Mouse (Mus musculus) liver, embryonic 13.5 days (tissue): ENCODE data around the gene Itgae. TPM values are rescaled to one million over a fixed set of nuclear protein-coding genes. Genes with fewer than 3 reads are reported as not detected.
A peak's percentile ranks its signal among the peaks of the same experiment; 100 is the strongest.
"Not testable (repeated sequence)": the region's sequence is repeated elsewhere in the genome, so short reads cannot be mapped to it uniquely, and the experiment has no call there.

Experiments
- ATAC-seq: fragments of 200-750 bp; cut with Nextera tagmentation; 2 replicates; pipeline ENCODE4 v1.8.0; 2017; ENCODE audit warnings: low read depth, mild to moderate bottlenecking, moderate number of reproducible peaks, moderate library complexity
- DNase-seq: peaks from one replicate; pipeline ENCODE4 v3.0.0; 2022
- H3K27ac ChIP-seq: fragments of 300-500 bp; sonication (generic); 2 replicates; pipeline ENCODE4 v1.5.1; 2015; ENCODE audit warnings: moderate library complexity, mild to moderate bottlenecking, inconsistent platforms
- H3K27me3 ChIP-seq: fragments of 300-500 bp; sonication (generic); 2 replicates; pipeline ENCODE4 v1.6.1; 2015; ENCODE audit warnings: mild to moderate bottlenecking, inconsistent platforms
- H3K36me3 ChIP-seq: fragments of 300-500 bp; sonication (generic); 2 replicates; pipeline ENCODE4 v1.6.1; 2015; ENCODE audit warnings: mild to moderate bottlenecking, inconsistent platforms
- H3K4me1 ChIP-seq: fragments of 300-500 bp; sonication (generic); replicated peaks from 2 replicates; pipeline ENCODE4 v1.6.1; 2015; ENCODE audit warnings: inconsistent platforms
- H3K4me2 ChIP-seq: fragments of 300-500 bp; sonication (generic); 2 replicates; pipeline ENCODE4 v1.6.1; 2015; ENCODE audit warnings: inconsistent platforms, mild to moderate bottlenecking, moderate library complexity
- H3K4me3 ChIP-seq: fragments of 300-500 bp; sonication (generic); replicated peaks from 2 replicates; pipeline ENCODE4 v1.5.1; 2015; ENCODE audit warnings: mild to moderate bottlenecking, inconsistent platforms
- H3K9ac ChIP-seq: fragments of 300-500 bp; sonication (generic); 2 replicates; pipeline ENCODE4 v1.6.1; 2015; ENCODE audit warnings: mild to moderate bottlenecking, inconsistent platforms
- H3K9me3 ChIP-seq: fragments of 300-500 bp; sonication (generic); replicated peaks from 2 replicates; pipeline ENCODE4 v1.6.1; 2016; ENCODE audit warnings: inconsistent platforms
- WGBS: fragments of 180-500 bp; shearing (Covaris S2); methylation state at CpG from one replicate; pipeline ENCODE4 v1.1.7; 2015; ENCODE audit not compliant: insufficient replicate concordance; 5-methylcytosine and 5-hydroxymethylcytosine counted together
- polyA plus RNA-seq: library from polyadenylated mRNA; unstranded; fragments of >200 nt; fragmentation: Nextera tagmentation; extraction: Ambion mirVana; gene quantifications from 2 replicates; pipeline ENCODE4 v1.2.1, GENCODE M21; 2015

The Itgae gene
- polyA plus RNA-seq, 1 experiment from 2014 or later, result 0.12 TPM

DNA sequence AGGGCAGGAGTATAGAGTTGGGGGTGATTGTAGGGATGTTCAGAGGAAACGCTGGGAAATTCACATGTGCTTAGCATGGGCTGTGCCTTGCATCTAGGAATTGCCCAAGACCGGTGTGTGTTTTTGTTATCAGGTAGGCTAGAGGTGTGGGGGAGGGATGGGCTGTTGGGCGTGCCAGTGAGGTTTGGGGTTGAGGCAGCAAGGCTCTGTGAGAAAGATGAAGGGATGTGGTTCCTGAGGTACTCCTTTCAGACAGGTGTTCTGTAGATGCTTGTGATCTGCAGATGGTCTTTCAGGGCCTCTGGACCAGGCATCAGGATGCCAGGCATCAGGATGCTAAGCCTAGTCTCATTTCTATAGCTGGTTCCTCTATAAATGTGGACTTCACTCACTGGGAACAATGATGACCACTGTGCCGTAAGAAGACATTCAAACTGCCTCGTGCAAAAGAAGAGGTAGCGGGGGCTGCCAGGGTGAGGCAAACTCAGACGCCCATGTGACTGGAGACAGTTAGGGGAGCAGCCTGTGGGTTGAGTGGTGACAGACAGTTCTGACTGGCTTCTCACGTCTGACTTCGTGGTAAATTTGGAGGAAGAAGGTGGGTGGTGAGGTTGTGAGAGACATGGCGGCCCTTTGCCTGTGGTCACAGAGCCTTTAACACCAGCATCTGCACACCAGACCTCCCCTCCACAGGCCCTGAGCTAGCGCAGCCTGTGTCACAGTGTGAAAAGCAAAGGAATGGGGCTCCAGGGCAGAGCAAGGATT is 4.0 kb downstream of the Itgae start:
- Histone ChIP-seq H3K27me3 (no peaks in the 10 kb centered on the region), H3K4me3 (no peak overlapping the region), H3K9me3 (no peaks in the 10 kb centered on the region), H3K36me3 (no peaks in the 10 kb centered on the region), H3K4me1 (no peaks in the 10 kb centered on the region), H3K4me2 (no peak overlapping the region), H3K9ac (no peak overlapping the region), H3K27ac (no peak overlapping the region)
- DNase-seq, result no peak
- WGBS, result 53% methylated on average over 11 of the region's 11 CpGs
- ATAC-seq, result no peak

GRCm38 (mm10) chr11:73098860-73099259 is 8.5 kb downstream of the Itgae start:
- Histone ChIP-seq H3K4me2 (no peak overlapping the region), H3K27me3 (no peaks in the 10 kb centered on the region), H3K36me3 (no peaks in the 10 kb centered on the region), H3K4me3 (no peak overlapping the region), H3K9ac (no peak overlapping the region), H3K27ac (no peak overlapping the region), H3K4me1 (no peaks in the 10 kb centered on the region), H3K9me3 (no peaks in the 10 kb centered on the region)
- DNase-seq (no peak), ATAC-seq (no peak)
- 58% methylated on average over 5 of the region's 5 CpGs for WGBS

DNA sequence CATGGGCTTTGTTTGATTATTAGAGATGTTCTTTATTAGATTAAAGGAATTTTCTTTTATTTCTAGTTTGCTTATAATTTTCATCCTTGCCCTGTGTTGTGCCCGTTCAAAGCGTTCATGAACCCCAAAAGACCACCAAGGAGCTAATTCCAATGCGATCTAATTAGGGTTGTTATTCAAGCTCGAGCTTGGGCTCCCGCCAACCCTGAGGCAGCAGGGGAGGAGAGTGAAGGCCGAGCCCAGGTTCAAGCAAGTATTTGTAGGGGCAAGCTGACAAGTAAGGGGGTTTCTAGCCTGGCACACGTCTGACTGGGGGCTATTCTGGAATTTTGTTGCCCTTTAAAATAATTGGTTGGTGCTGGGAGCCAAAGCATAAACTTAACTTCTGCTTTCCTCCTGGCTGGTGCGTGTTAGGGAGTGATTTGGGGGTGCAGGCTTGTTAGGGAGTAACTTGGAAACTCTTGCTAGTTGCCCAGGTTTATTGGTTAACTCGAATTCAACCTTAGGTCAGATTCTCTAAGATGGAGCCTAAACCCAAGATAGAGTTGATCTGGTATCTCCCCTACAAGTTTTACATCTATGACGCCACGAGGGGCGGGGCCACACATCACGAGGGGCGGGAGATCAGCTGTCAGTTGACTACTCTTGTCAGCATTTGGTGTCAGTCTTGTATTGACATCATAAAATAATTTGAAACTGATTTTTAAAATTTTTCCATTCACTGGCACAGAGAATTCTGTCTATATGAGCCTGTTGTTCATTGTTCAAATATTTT is 9.8 kb downstream of the Itgae start:
- H3K4me1 ChIP-seq, result no peaks in the 10 kb centered on the region
- DNase-seq (no peak), ATAC-seq (no peak)

GRCm38 (mm10) chr11:73101308-73101707 is 10.9 kb downstream of the Itgae start:
- WGBS, result 23% methylated on average over 4 of the region's 4 CpGs
- H3K36me3 ChIP-seq, result no peaks in the 10 kb centered on the region

More for the DNA sequence above, 9.8 kb downstream of the Itgae start:
- 60% methylated on average over 14 of the region's 14 CpGs for WGBS
- Histone ChIP-seq H3K27ac (no peak overlapping the region), H3K4me2 (no peak overlapping the region), H3K9me3 (no peaks in the 10 kb centered on the region), H3K4me3 (no peak overlapping the region), H3K9ac (no peak overlapping the region), H3K36me3 (no peaks in the 10 kb centered on the region), H3K27me3 (no peaks in the 10 kb centered on the region)

DNA sequence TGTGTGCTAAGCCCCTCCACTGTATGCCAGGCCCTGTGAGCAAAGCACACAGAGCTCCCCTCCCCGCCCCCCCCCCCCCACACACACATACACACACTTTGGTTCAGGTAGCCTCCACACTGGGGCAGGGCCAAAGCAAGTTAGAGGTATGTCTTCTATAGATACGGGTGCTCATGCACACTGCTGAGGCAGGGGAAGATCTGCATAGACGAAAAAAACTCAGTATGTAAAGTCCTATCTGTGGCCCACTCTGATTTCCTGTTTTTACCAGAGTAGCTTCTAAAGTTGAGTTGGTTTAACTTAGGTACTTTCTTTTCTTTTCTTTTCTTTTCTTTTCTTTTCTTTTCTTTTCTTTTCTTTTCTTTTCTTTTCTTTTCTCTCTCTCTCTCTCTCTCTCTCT is 14.9 kb downstream of the Itgae start:
- H3K4me1 ChIP-seq, result peaks cover 21% of the 10 kb centered on the region
- H3K4me3 ChIP-seq, result no peak overlapping the region
- no peak overlapping the region for H3K9ac ChIP-seq
- DNase-seq, result no peak
- H3K27ac ChIP-seq, result no peak overlapping the region
- no peak for ATAC-seq
- no peak overlapping the region for H3K4me2 ChIP-seq
- 23% methylated on average over 2 of the region's 3 CpGs for WGBS
- H3K27me3 ChIP-seq, result no peaks in the 10 kb centered on the region
- no peaks in the 10 kb centered on the region for H3K36me3 ChIP-seq
- no peaks in the 10 kb centered on the region for H3K9me3 ChIP-seq

More at GRCm38 (mm10) chr11:73101308-73101707, 10.9 kb downstream of the Itgae start:
- no peaks in the 10 kb centered on the region for H3K9me3 ChIP-seq
- no peak overlapping the region for H3K9ac ChIP-seq
- no peaks in the 10 kb centered on the region for H3K27me3 ChIP-seq
- no peaks in the 10 kb centered on the region for H3K4me1 ChIP-seq
- no peak overlapping the region for H3K27ac ChIP-seq
- no peak overlapping the region for H3K4me3 ChIP-seq
- ATAC-seq, result no peak
- no peak for DNase-seq
- H3K4me2 ChIP-seq, result no peak overlapping the region

GRCm38 (mm10) chr11:73107358-73107757 is 17.0 kb downstream of the Itgae start:
- not testable (repeated sequence) for H3K4me2 ChIP-seq, H3K9ac ChIP-seq, DNase-seq, H3K4me3 ChIP-seq, H3K27me3 ChIP-seq, H3K36me3 ChIP-seq, H3K9me3 ChIP-seq, H3K27ac ChIP-seq, ATAC-seq
- peaks cover 21% of the 10 kb centered on the region for H3K4me1 ChIP-seq
- 28% methylated on average over 3 of the region's 3 CpGs for WGBS

DNA sequence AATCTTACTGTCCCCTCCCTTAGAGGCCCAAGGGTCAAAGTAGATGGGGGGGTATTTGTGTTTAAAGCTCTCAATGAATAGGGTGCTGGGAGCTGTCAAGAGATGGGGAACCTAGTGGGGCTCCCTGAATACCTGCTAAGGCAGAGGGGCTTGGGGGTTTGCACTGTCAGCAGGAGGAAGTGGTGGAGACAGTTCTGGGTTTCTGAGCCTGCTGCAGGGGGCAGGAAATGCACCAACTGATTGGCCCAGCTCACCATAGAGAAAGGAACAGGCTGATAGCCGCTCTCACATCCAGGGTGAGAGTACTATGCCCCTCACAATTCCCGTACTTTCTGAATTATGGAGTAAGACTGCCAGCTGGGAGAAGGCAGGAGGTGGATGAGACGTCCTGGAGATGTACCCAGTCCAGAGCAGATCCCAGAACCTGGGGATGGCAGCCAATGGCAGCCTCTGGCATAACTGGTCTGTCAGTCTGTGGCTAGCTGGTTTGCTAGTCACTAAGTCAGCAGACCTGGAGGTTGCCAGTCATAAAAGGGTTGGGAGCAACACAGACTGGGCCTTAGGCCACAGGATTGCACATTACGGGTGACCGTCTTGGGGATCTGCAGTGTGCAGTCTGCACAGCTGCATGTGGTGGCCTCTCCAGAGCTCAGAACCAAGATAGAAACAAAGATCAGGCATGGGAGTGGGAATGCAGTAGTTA is 18.0 kb downstream of the Itgae start:
- ATAC-seq, result no peak
- Histone ChIP-seq H3K36me3 (no peaks in the 10 kb centered on the region), H3K9ac (no peak overlapping the region), H3K4me1 (peaks cover 21% of the 10 kb centered on the region), H3K27me3 (no peaks in the 10 kb centered on the region), H3K4me3 (no peak overlapping the region), H3K27ac (peak overlapping the region; percentile 64), H3K4me2 (no peak overlapping the region), H3K9me3 (no peaks in the 10 kb centered on the region)
- no peak for DNase-seq
- WGBS, result 33% methylated on average over 5 of the region's 5 CpGs

DNA sequence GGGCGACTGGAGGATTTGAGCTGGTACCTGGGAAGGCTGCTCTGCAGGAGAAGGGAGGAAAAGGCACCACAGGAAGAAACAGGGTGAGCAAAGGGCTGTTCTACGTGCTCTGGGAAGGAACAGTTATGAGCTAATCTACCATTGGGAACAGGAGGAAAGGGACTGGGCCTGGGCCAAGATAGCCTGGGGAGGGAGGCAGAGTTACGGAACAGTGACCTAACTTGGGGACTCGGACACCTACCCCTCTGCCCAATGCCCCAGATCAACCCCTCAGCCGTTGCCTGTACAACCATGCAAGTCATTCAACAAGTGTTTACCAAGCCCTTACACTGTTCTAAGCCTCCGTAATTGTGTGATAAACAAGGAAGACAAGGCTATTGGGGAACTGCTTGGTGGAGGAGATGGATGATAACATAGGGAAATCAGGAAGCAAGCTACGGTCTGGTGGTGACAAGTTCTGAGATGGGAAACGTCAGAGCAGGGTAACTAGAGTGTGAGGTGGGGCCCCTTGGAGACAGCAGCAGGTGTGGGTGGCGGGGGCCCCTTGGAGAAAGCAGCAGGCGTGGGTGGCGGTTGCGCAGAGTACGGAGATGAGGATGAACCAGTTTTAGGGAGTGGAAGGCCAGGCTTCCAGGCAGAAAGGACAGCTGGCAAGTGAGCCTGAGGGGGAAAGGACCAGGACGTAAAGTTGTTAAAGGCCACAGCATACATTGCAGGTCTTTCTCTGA is 18.7 kb downstream of the Itgae start:
- H3K36me3 ChIP-seq, result no peaks in the 10 kb centered on the region
- ATAC-seq, result no peak
- no peak for DNase-seq
- H3K4me1 ChIP-seq, result peaks cover 21% of the 10 kb centered on the region
- WGBS, result 48% methylated on average over 14 of the region's 14 CpGs
- H3K4me2 ChIP-seq, result no peak overlapping the region
- no peaks in the 10 kb centered on the region for H3K9me3 ChIP-seq
- no peak overlapping the region for H3K4me3 ChIP-seq
- peak overlapping the region; percentile 64 for H3K27ac ChIP-seq
- H3K27me3 ChIP-seq, result no peaks in the 10 kb centered on the region
- H3K9ac ChIP-seq, result no peak overlapping the region

DNA sequence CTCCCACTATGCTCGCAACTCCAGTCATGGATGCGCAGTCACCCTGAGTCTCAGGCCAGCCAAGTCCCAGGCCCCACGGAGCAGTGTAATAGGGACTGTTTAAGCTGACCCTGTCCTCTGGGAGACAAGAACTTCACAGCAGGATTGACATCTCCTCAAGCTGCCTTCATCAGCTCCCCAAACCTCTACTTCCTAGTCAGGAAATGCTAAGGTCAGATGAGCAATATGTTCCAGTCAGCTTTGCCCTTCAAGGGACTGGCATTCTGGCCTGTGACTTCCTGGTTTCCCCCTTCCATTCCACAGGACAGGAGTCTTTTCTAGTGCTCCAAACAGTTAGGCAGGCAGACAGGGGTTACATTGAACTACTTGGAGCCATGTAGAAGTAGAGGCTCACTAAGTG is 19.6 kb downstream of the Itgae start:
- 60% methylated on average over 3 of the region's 3 CpGs for WGBS
- no peak overlapping the region for H3K27ac ChIP-seq

DNA sequence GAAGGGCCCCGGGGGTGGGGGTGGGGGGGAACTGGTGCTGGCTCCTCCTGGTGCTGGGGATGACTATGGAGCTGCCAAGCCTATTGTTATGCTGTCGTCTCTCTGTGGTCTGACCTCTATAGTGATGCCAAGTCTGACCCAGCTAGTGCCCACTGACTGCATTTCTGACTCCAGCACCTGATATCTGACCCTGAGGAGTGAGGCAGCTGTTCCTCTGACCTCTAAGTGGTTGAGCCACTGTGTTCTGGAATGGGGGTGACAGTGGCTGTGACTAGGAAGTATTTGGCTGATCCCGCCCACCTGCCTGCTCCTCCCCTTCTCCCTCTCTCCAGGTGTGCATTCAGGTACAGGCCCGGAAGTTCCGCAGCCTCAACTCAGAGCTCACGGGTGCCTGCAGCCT is 21.0 kb downstream of the Itgae start:
- Histone ChIP-seq H3K4me3 (no peak overlapping the region), H3K4me1 (peaks cover 21% of the 10 kb centered on the region), H3K36me3 (no peaks in the 10 kb centered on the region), H3K9ac (no peak overlapping the region), H3K27ac (no peak overlapping the region), H3K4me2 (no peak overlapping the region), H3K27me3 (no peaks in the 10 kb centered on the region), H3K9me3 (no peaks in the 10 kb centered on the region)
- no peak for DNase-seq
- no peak for ATAC-seq
- WGBS, result 67% methylated on average over 6 of the region's 6 CpGs

More for the DNA sequence above, 19.6 kb downstream of the Itgae start:
- Histone ChIP-seq H3K4me2 (no peak overlapping the region), H3K4me3 (no peak overlapping the region), H3K9ac (no peak overlapping the region), H3K36me3 (no peaks in the 10 kb centered on the region), H3K9me3 (no peaks in the 10 kb centered on the region), H3K27me3 (no peaks in the 10 kb centered on the region), H3K4me1 (peaks cover 21% of the 10 kb centered on the region)
- no peak for ATAC-seq
- DNase-seq, result no peak

GRCm38 (mm10) chr11:73126495-73126894 is 36.1 kb downstream of the Itgae start:
- DNase-seq (no peak), ATAC-seq (0 out of 2 replicates have a peak, but pooled peaks have one; percentile 51)
- Histone ChIP-seq H3K27me3 (no peaks in the 10 kb centered on the region), H3K4me2 (no peak overlapping the region), H3K4me3 (no peak overlapping the region), H3K27ac (no peak overlapping the region), H3K4me1 (no peaks in the 10 kb centered on the region; the same call in 1 of the 2 replicates), H3K9me3 (no peaks in the 10 kb centered on the region), H3K36me3 (peaks cover 18% of the 10 kb centered on the region), H3K9ac (no peak overlapping the region)
- 77% methylated on average over 6 of the region's 6 CpGs for WGBS
